9 mouse cellular contexts compared by ENCODE assay signal in genomic region chr1:194753168-194753567, GRCm38 (mm10).
DNase-seq lines count a peak whose midpoint lies in the region; ATAC-seq lines count a peak whose summit lies in the region.
"Had no signal": no experiment of that assay in that cellular context is flagged by ENCODE, and none has a peak within 500 bp of the region (broad histone marks: within the 10 kb centered on the region; RNA-seq: fewer than 3 reads in every experiment).

No protein-coding gene starts in this region.

- no peak for ATAC-seq in frontal cortex, adult (ENCODE audit: low TSS enrichment)
- no peak for ATAC-seq in forebrain, embryonic 11.5 days (replicated peaks; ENCODE audit: low FRiP score)

- no peak overlapping the region for H3K4me2 ChIP-seq in forebrain, embryonic 11.5 days (ENCODE audit: low read depth, low read length, severe bottlenecking)
- H3K4me2 ChIP-seq: lung, embryonic 15.5 days had no signal

- 51% methylated on average over 2 of the region's 2 CpGs for WGBS in forebrain, embryonic 11.5 days

- peak; percentile 41 to 45 for DNase-seq in frontal cortex, postnatal 25 days (ENCODE audit: low spot score in 2 of 2)
- peak; percentile 67 for DNase-seq in 3T3-L1 (ENCODE audit: low read depth, low spot score)
- peak; percentile 58 for DNase-seq in adrenal gland, postnatal 25 days
- DNase-seq in forebrain, embryonic 11.5 days (ENCODE audit: low spot score) = peak; percentile 62
- DNase-seq in kidney, postnatal 36 days = peak; percentile 52 to 82
- DNase-seq in lung, postnatal 10 days = peak; percentile 64
- peak; percentile 72 for DNase-seq in thymus, postnatal 4 days

- H3K9ac ChIP-seq in forebrain, embryonic 11.5 days (ENCODE audit: low read length) = no peak overlapping the region
- H3K9ac ChIP-seq: lung, embryonic 15.5 days had no signal

- no peaks in the 10 kb centered on the region for H3K9me3 ChIP-seq in forebrain, embryonic 11.5 days (ENCODE audit: control insufficient read depth, low read length)
- H3K9me3 ChIP-seq: lung, embryonic 15.5 days had no signal

- H3K36me3 ChIP-seq in forebrain, embryonic 11.5 days (ENCODE audit: control insufficient read depth, insufficient read depth, low read length) = no peaks in the 10 kb centered on the region; the same call in 1 of the 2 replicates

- no peaks in the 10 kb centered on the region for H3K4me1 ChIP-seq in forebrain, embryonic 11.5 days (replicated peaks; ENCODE audit: control insufficient read depth, insufficient read depth, low read length)
- H3K4me1 ChIP-seq: lung, embryonic 15.5 days had no signal

- H3K4me3 ChIP-seq in forebrain, embryonic 11.5 days (ENCODE audit: low read depth, low read length) = no peak overlapping the region
- H3K4me3 ChIP-seq: lung, embryonic 15.5 days had no signal

- no peak overlapping the region for H3K27ac ChIP-seq in forebrain, embryonic 11.5 days (ENCODE audit: low read depth, low read length)
- H3K27ac ChIP-seq: lung, embryonic 15.5 days had no signal

- H3K27me3 ChIP-seq in forebrain, embryonic 11.5 days (ENCODE audit: control insufficient read depth, insufficient read depth, low read length) = no peaks in the 10 kb centered on the region
- H3K27me3 ChIP-seq: lung, embryonic 15.5 days had no signal
